Mouse (Mus musculus): ENCODE data around the gene Eya3.
"Not testable (repeated sequence)": the region's sequence is repeated elsewhere in the genome, so short reads cannot be mapped to it uniquely, and the experiment has no call there.

The Eya3 gene

GRCm38 (mm10) chr4:132647439-132647838, 8.7 kb downstream of the Eya3 start:
- DNase-seq = no peak

- DNase-seq = no peak
These were observed 10.6 kb downstream of the Eya3 start for GRCm38 (mm10) chr4:132649271-132649999.

GRCm38 (mm10) chr4:132652842-132653241, 14.1 kb downstream of the Eya3 start:
- peak in 1 of 2 experiments; percentile 15 for DNase-seq

GRCm38 (mm10) chr4:132653799-132654198, 15.0 kb downstream of the Eya3 start:
- no peak for DNase-seq

- no peak for DNase-seq
These were observed 16.5 kb downstream of the Eya3 start for GRCm38 (mm10) chr4:132655290-132655689.

GRCm38 (mm10) chr4:132659106-132659505, 20.3 kb downstream of the Eya3 start:
- no peak for DNase-seq

GRCm38 (mm10) chr4:132672697-132673096, 33.9 kb downstream of the Eya3 start:
- DNase-seq = no peak

GRCm38 (mm10) chr4:132676771-132677539, 38.2 kb downstream of the Eya3 start:
- DNase-seq = peak; percentile 13 to 16

- no peak for DNase-seq
These were observed 50.8 kb downstream of the Eya3 start for GRCm38 (mm10) chr4:132689634-132690033.

- DNase-seq = no peak
These were observed 54.6 kb downstream of the Eya3 start for GRCm38 (mm10) chr4:132693366-132693765.

- no peak for DNase-seq
These were observed 63.3 kb downstream of the Eya3 start for GRCm38 (mm10) chr4:132702076-132702475.

GRCm38 (mm10) chr4:132706885-132707284, 68.1 kb downstream of the Eya3 start:
- no peak for DNase-seq

GRCm38 (mm10) chr4:132713181-132713580, 74.4 kb downstream of the Eya3 start:
- DNase-seq = no peak

GRCm38 (mm10) chr4:132718251-132718650, 79.5 kb downstream of the Eya3 start:
- no peak for DNase-seq

GRCm38 (mm10) chr4:132728233-132728632, 89.4 kb downstream of the Eya3 start:
- no peak for DNase-seq

GRCm38 (mm10) chr4:132731616-132732015, 92.8 kb downstream of the Eya3 start:
- DNase-seq = no peak

- peak; percentile 86 for DNase-seq
These were observed 93.4 kb downstream of the Eya3 start, which contains the start of gene Xkr8 for GRCm38 (mm10) chr4:132732148-132732684. Gene Xkr8, minus strand, starts transcription at chr4:132732546.

GRCm38 (mm10) chr4:132733071-132733770, 94.4 kb downstream of the Eya3 start:
- DNase-seq = peak; percentile 15 to 20

- DNase-seq = no peak
These were observed 96.0 kb downstream of the Eya3 start for GRCm38 (mm10) chr4:132734766-132735165.

- DNase-seq = no peak
These were observed 96.6 kb downstream of the Eya3 start for GRCm38 (mm10) chr4:132735389-132735788.

GRCm38 (mm10) chr4:132735894-132736293, 97.1 kb downstream of the Eya3 start:
- no peak for DNase-seq

GRCm38 (mm10) chr4:132737154-132737553, 98.4 kb downstream of the Eya3 start:
- not testable (repeated sequence) for DNase-seq

- DNase-seq = no peak
These were observed 102.7 kb downstream of the Eya3 start for GRCm38 (mm10) chr4:132741491-132741890.

All from cerebellum, postnatal 14 days (tissue).